8 mouse cellular contexts compared by ENCODE assay signal in genomic region chr4:138251819-138252218, GRCm38 (mm10). TPM values are rescaled to one million over a fixed set of nuclear protein-coding genes. Genes with fewer than 3 reads are reported as not detected.
DNase-seq lines count a peak whose midpoint lies in the region; ATAC-seq and TF ChIP-seq lines count a peak whose summit lies in the region.

No protein-coding gene starts in this region.

- DNase-seq in lung, adult 2 months = no peak
- no peak for DNase-seq in lung, postnatal 14 days
- peak; percentile 75 for DNase-seq in brain, embryonic 14.5 days (ENCODE audit: low read depth)
- DNase-seq in forebrain, postnatal 0 days = peak; percentile 60
- DNase-seq in kidney, postnatal 25 days = peak; percentile 11 to 52
- peak; percentile 54 for DNase-seq in thymus, postnatal 4 days
- DNase-seq in layer of hippocampus, adult 11-12 months (ENCODE audit: low spot score) = no peak

- 0 out of 2 replicates have a peak, but pooled peaks have one; percentile 7 for ATAC-seq in forebrain, postnatal 0 days
- ATAC-seq in midbrain, embryonic 12.5 days (ENCODE audit: low FRiP score, low read depth) = no peak

- H3K4me3 ChIP-seq in lung, adult 2 months (replicated peaks; ENCODE audit: extremely low read depth, low read depth, low read length) = peak overlapping the region; percentile 20
- peak overlapping the region; percentile 57 for H3K4me3 ChIP-seq in forebrain, postnatal 0 days (ENCODE audit: low read depth, low read length)
- peak overlapping the region; percentile 24 for H3K4me3 ChIP-seq in midbrain, embryonic 12.5 days

- H3K4me2 ChIP-seq in forebrain, postnatal 0 days (ENCODE audit: low read depth) = peak overlapping the region; percentile 95
- peak overlapping the region; percentile 96 for H3K4me2 ChIP-seq in midbrain, embryonic 12.5 days (replicated peaks)

- 0 out of 2 replicates have a peak, but pooled peaks cover 1% of the 10 kb centered on the region for H3K36me3 ChIP-seq in forebrain, postnatal 0 days (ENCODE audit: insufficient read depth)
- peaks cover 11% of the 10 kb centered on the region for H3K36me3 ChIP-seq in midbrain, embryonic 12.5 days

- H3K9me3 ChIP-seq in forebrain, postnatal 0 days (ENCODE audit: low read length) = no peaks in the 10 kb centered on the region
- H3K9me3 ChIP-seq in midbrain, embryonic 12.5 days = no peaks in the 10 kb centered on the region

- peak overlapping the region; percentile 51 for H3K9ac ChIP-seq in forebrain, postnatal 0 days
- peak overlapping the region; percentile 34 for H3K9ac ChIP-seq in midbrain, embryonic 12.5 days (replicated peaks)

- 0 out of 2 replicates have a peak, but pooled peaks cover 3% of the 10 kb centered on the region for H3K27me3 ChIP-seq in forebrain, postnatal 0 days (ENCODE audit: insufficient read depth, low read length)
- peaks cover 80% of the 10 kb centered on the region for H3K27me3 ChIP-seq in midbrain, embryonic 12.5 days

- 1% methylated on average over 14 of the region's 14 CpGs for WGBS in lung, adult 2 months
- 3% methylated on average over 14 of the region's 14 CpGs for WGBS in forebrain, postnatal 0 days
- 0% methylated on average over 14 of the region's 14 CpGs for WGBS in midbrain, embryonic 12.5 days

- TF ChIP-seq POLR2A in lung, adult 2 months (IDR thresholded peaks at IDR 0.05; ENCODE audit: borderline replicate concordance, extremely low read depth, low read depth, low read length) = no peak
- TF ChIP-seq POLR2A in brain, embryonic 14.5 days (IDR thresholded peaks at IDR 0.05; ENCODE audit: borderline replicate concordance, extremely low read depth, insufficient read depth, insufficient read length, poor library complexity, severe bottlenecking) = no peak

- H3K27ac ChIP-seq in forebrain, postnatal 0 days (ENCODE audit: low read depth, low read length) = no peak overlapping the region
- peak overlapping the region; percentile 50; the same call in 1 of the 2 replicates for H3K27ac ChIP-seq in midbrain, embryonic 12.5 days (replicated peaks)

- H3K4me1 ChIP-seq in lung, adult 2 months (ENCODE audit: control insufficient read depth, insufficient read depth, low read length) = 0 out of 2 replicates have a peak, but pooled peaks cover 4% of the 10 kb centered on the region
- H3K4me1 ChIP-seq in forebrain, postnatal 0 days (ENCODE audit: insufficient read depth) = peaks cover 21% of the 10 kb centered on the region; the same call in 1 of the 2 replicates
- H3K4me1 ChIP-seq in midbrain, embryonic 12.5 days = peaks cover 32% of the 10 kb centered on the region

- no peak for TF ChIP-seq CTCF in lung, adult 2 months (IDR thresholded peaks at IDR 0.05; ENCODE audit: insufficient read depth, low read length)
- peak; percentile 38; the same call in 1 of the 2 replicates for TF ChIP-seq CTCF in brain, embryonic 14.5 days (IDR thresholded peaks at IDR 0.05; ENCODE audit: borderline replicate concordance, extremely low read depth, insufficient read depth, insufficient read length)
- TF ChIP-seq CTCF in forebrain, postnatal 0 days (IDR thresholded peaks at IDR 0.05; ENCODE audit: low read depth) = peak; percentile 64

RNA-seq across cellular contexts. Expression of gene Kif17, which starts 1.6 kb away (rescaled TPM):
- 0.70 and 0.91 TPM in 2 replicates for polyA plus RNA-seq in lung, adult 2 months (2012; rRNA removed)
- polyA plus RNA-seq in brain, embryonic 14.5 days (2012; rRNA removed) = 2.1 and 3.9 TPM in 2 replicates
- 2.3 and 4.0 TPM in 2 replicates for total RNA-seq in forebrain, postnatal 0 days (2014; rRNA removed)
- 2.6 and 4.2 TPM in 2 replicates for polyA plus RNA-seq in forebrain, postnatal 0 days (2015; fragmentation: Nextera tagmentation; extraction: Ambion mirVana)
- polyA plus RNA-seq in midbrain, embryonic 12.5 days (2016; fragmentation: Nextera tagmentation; extraction: Ambion mirVana) = 0.63 and 1.2 TPM in 2 replicates

RNA-seq across cellular contexts. Expression of gene Sh2d5, which starts 1.6 kb away (rescaled TPM):
- 0.22 and 0.28 TPM in 2 replicates for polyA plus RNA-seq in lung, adult 2 months (2012; rRNA removed)
- polyA plus RNA-seq in brain, embryonic 14.5 days (2012; rRNA removed) = 19.3 and 22.5 TPM in 2 replicates
- 17.8 and 18.2 TPM in 2 replicates for total RNA-seq in forebrain, postnatal 0 days (2014; rRNA removed)
- polyA plus RNA-seq in forebrain, postnatal 0 days (2015; fragmentation: Nextera tagmentation; extraction: Ambion mirVana) = 10.8 and 13.8 TPM in 2 replicates
- polyA plus RNA-seq in midbrain, embryonic 12.5 days (2016; fragmentation: Nextera tagmentation; extraction: Ambion mirVana) = 3.2 and 3.3 TPM in 2 replicates

RNA-seq across cellular contexts. Expression of gene Hp1bp3, which starts 35.7 kb away (rescaled TPM):
- polyA plus RNA-seq in lung, adult 2 months (2012; rRNA removed) = 53.4 and 78.4 TPM in 2 replicates
- polyA plus RNA-seq in brain, embryonic 14.5 days (2012; rRNA removed) = 197 and 200 TPM in 2 replicates
- total RNA-seq in forebrain, postnatal 0 days (2014; rRNA removed) = 186 and 209 TPM in 2 replicates
- 209 and 217 TPM in 2 replicates for polyA plus RNA-seq in forebrain, postnatal 0 days (2015; fragmentation: Nextera tagmentation; extraction: Ambion mirVana)
- 217 and 228 TPM in 2 replicates for polyA plus RNA-seq in midbrain, embryonic 12.5 days (2016; fragmentation: Nextera tagmentation; extraction: Ambion mirVana)

RNA-seq across cellular contexts. Expression of gene Ddost, which starts 52.7 kb away (rescaled TPM):
- polyA plus RNA-seq in lung, adult 2 months (2012; rRNA removed) = 194 and 198 TPM in 2 replicates
- polyA plus RNA-seq in brain, embryonic 14.5 days (2012; rRNA removed) = 152 and 167 TPM in 2 replicates
- 160 and 184 TPM in 2 replicates for total RNA-seq in forebrain, postnatal 0 days (2014; rRNA removed)
- 181 and 212 TPM in 2 replicates for polyA plus RNA-seq in forebrain, postnatal 0 days (2015; fragmentation: Nextera tagmentation; extraction: Ambion mirVana)
- 210 and 216 TPM in 2 replicates for polyA plus RNA-seq in midbrain, embryonic 12.5 days (2016; fragmentation: Nextera tagmentation; extraction: Ambion mirVana)

Comparison
In these comparisons a context has a peak if more than half of its experiments do, and no peak if none do; other contexts are left out.
1. DNase-seq: peak in brain, embryonic 14.5 days (single experiment), forebrain, postnatal 0 days (single experiment), kidney, postnatal 25 days (2 of 2) and thymus, postnatal 4 days (single experiment); none in lung, adult 2 months (single experiment), lung, postnatal 14 days (single experiment) and layer of hippocampus, adult 11-12 months (single experiment).
2. Peak in every context shown above with its lines, with median percentiles within 50 percentile points of each other: H3K4me3 ChIP-seq.